Mouse (Mus musculus): ENCODE results near the gene Map2.

- TF ChIP-seq POLR2A (IDR thresholded peaks at IDR 0.05; ENCODE audit: borderline replicate concordance, low read depth, low read length) (no peak), CTCF (IDR thresholded peaks at IDR 0.05; ENCODE audit: low read depth, low read length) (no peak)
These were observed 102.6 kb downstream of the Map2 start for GRCm38 (mm10) chr1:66277663-66278062.

All from bone marrow macrophage, adult 2 months (primary cell).